Mouse (Mus musculus): Measurements from ENCODE around the gene Hist2h3c1. TPM values are rescaled to one million over a fixed set of nuclear protein-coding genes. Genes with fewer than 3 reads are reported as not detected.
"Not testable (repeated sequence)": the region's sequence is repeated elsewhere in the genome, so short reads cannot be mapped to it uniquely, and the experiment has no call there.

The Hist2h3c1 gene
- polyA plus RNA-seq, 1 experiment from 2014 or later, result 0.27 TPM

GRCm38 (mm10) chr3:96264404-96264949 lies 18.0 kb downstream of the Hist2h3c1 start:
- 0 out of 2 replicates have a peak overlapping the region, but pooled peaks have one; percentile 50 for H3K9ac ChIP-seq
- peaks cover 39% of the 10 kb centered on the region for H3K4me1 ChIP-seq (replicated peaks)
- peak overlapping the region; percentile 62; the same call in 1 of the 2 replicates for H3K4me3 ChIP-seq
- no peaks in the 10 kb centered on the region for H3K9me3 ChIP-seq
- H3K27ac ChIP-seq (replicated peaks), result peak overlapping the region; percentile 98
- 66% methylated on average over 7 of the region's 7 CpGs for WGBS
- ATAC-seq (ENCODE audit: low FRiP score, low read depth), result no peak
- peak overlapping the region; percentile 72 for H3K4me2 ChIP-seq
- H3K27me3 ChIP-seq, result no peaks in the 10 kb centered on the region
- no peaks in the 10 kb centered on the region for H3K36me3 ChIP-seq

GRCm38 (mm10) chr3:96266132-96266710 lies 19.7 kb downstream of the Hist2h3c1 start:
- no peak overlapping the region for H3K9ac ChIP-seq
- no peaks in the 10 kb centered on the region for H3K27me3 ChIP-seq
- H3K4me1 ChIP-seq (replicated peaks), result peaks cover 40% of the 10 kb centered on the region
- no peaks in the 10 kb centered on the region for H3K9me3 ChIP-seq
- H3K36me3 ChIP-seq, result no peaks in the 10 kb centered on the region
- H3K4me2 ChIP-seq, result no peak overlapping the region
- H3K27ac ChIP-seq (replicated peaks), result no peak overlapping the region
- ATAC-seq (ENCODE audit: low FRiP score, low read depth), result no peak
- WGBS, result 92% methylated on average over 8 of the region's 8 CpGs
- H3K4me3 ChIP-seq, result no peak overlapping the region

- Histone ChIP-seq H3K4me2 (peak overlapping the region; percentile 75), H3K4me3 (no peak overlapping the region), H3K9me3 (no peaks in the 10 kb centered on the region), H3K4me1 (replicated peaks) (peaks cover 27% of the 10 kb centered on the region), H3K27me3 (no peaks in the 10 kb centered on the region), H3K9ac (0 out of 2 replicates have a peak overlapping the region, but pooled peaks have one; percentile 7), H3K27ac (replicated peaks) (peak overlapping the region; percentile 87; the same call in 1 of the 2 replicates), H3K36me3 (no peaks in the 10 kb centered on the region)
- no peak for ATAC-seq (ENCODE audit: low FRiP score, low read depth)
- 77% methylated on average over 4 of the region's 4 CpGs for WGBS
These were observed 21.1 kb downstream of the Hist2h3c1 start for GRCm38 (mm10) chr3:96267541-96267940.

- peaks cover 27% of the 10 kb centered on the region for H3K4me1 ChIP-seq (replicated peaks)
- peak within 1 kb of the TSS; percentile 96 for H3K27ac ChIP-seq (replicated peaks)
- H3K9me3 ChIP-seq, result no peaks in the 10 kb centered on the region
- no peaks in the 10 kb centered on the region for H3K27me3 ChIP-seq
- H3K36me3 ChIP-seq, result no peaks in the 10 kb centered on the region
- H3K4me2 ChIP-seq, result peak within 1 kb of the TSS; percentile 75
- 22% methylated on average over 30 of the region's 30 CpGs for WGBS
- peak within 1 kb of the TSS; percentile 45 for H3K4me3 ChIP-seq
- H3K9ac ChIP-seq, result peak within 1 kb of the TSS; percentile 45
- ATAC-seq (ENCODE audit: low FRiP score, low read depth), result peak; percentile 71
These were observed 21.7 kb downstream of the Hist2h3c1 start, which contains the start of gene Hist2h3b for GRCm38 (mm10) chr3:96268051-96268775. Gene Hist2h3b, plus strand, starts transcription at chr3:96268654.

GRCm38 (mm10) chr3:96268776-96269378 lies 22.4 kb downstream of the Hist2h3c1 start:
- Histone ChIP-seq H3K4me1 (replicated peaks) (peaks cover 23% of the 10 kb centered on the region), H3K9ac (peak overlapping the region; percentile 45), H3K27ac (replicated peaks) (peak overlapping the region; percentile 96), H3K4me3 (peak overlapping the region; percentile 45), H3K4me2 (peak overlapping the region; percentile 75)
- not testable (repeated sequence) for ATAC-seq (ENCODE audit: low FRiP score, low read depth); H3K27me3 ChIP-seq; H3K9me3 ChIP-seq; H3K36me3 ChIP-seq
- WGBS, result 0% methylated on average over 12 of the region's 44 CpGs

GRCm38 (mm10) chr3:96269511-96270474 lies 23.3 kb downstream of the Hist2h3c1 start, which contains the start of gene Hist2h2bb:
Gene Hist2h2bb, plus strand, starts transcription at chr3:96269752.
- H3K36me3 ChIP-seq, result no peaks in the 10 kb centered on the region
- H3K27me3 ChIP-seq, result no peaks in the 10 kb centered on the region
- H3K9me3 ChIP-seq, result no peaks in the 10 kb centered on the region
- peak; percentile 97 for ATAC-seq (ENCODE audit: low FRiP score, low read depth)
- peaks cover 18% of the 10 kb centered on the region for H3K4me1 ChIP-seq (replicated peaks)
- H3K4me3 ChIP-seq, result peak within 1 kb of the TSS; percentile 45
- under 1% methylated on average over 45 of the region's 45 CpGs for WGBS
- H3K27ac ChIP-seq (replicated peaks), result peak within 1 kb of the TSS; percentile 96
- H3K9ac ChIP-seq, result peak within 1 kb of the TSS; percentile 67
- H3K4me2 ChIP-seq, result peak within 1 kb of the TSS; percentile 75

GRCm38 (mm10) chr3:96273591-96274465 lies 27.3 kb downstream of the Hist2h3c1 start:
- no peak overlapping the region for H3K9ac ChIP-seq
- 93% methylated on average over 17 of the region's 17 CpGs for WGBS

GRCm38 (mm10) chr3:96277428-96277799 lies 30.9 kb downstream of the Hist2h3c1 start:
- ATAC-seq (ENCODE audit: low FRiP score, low read depth), result no peak; the same call in 1 of the 2 replicates
- Histone ChIP-seq H3K36me3 (no peaks in the 10 kb centered on the region), H3K9ac (peak overlapping the region; percentile 42; the same call in 1 of the 2 replicates), H3K9me3 (no peaks in the 10 kb centered on the region), H3K4me3 (peak overlapping the region; percentile 64), H3K27ac (replicated peaks) (peak overlapping the region; percentile 94), H3K27me3 (0 out of 2 replicates have a peak, but pooled peaks cover 5% of the 10 kb centered on the region), H3K4me2 (peak overlapping the region; percentile 90), H3K4me1 (replicated peaks) (peaks cover 12% of the 10 kb centered on the region)
- 14% methylated on average over 8 of the region's 8 CpGs for WGBS

More at GRCm38 (mm10) chr3:96273591-96274465, 27.3 kb downstream of the Hist2h3c1 start:
- Histone ChIP-seq H3K4me2 (no peak overlapping the region), H3K4me1 (replicated peaks) (peaks cover 20% of the 10 kb centered on the region), H3K27me3 (no peaks in the 10 kb centered on the region), H3K4me3 (no peak overlapping the region), H3K36me3 (no peaks in the 10 kb centered on the region), H3K9me3 (no peaks in the 10 kb centered on the region), H3K27ac (replicated peaks) (no peak overlapping the region)
- ATAC-seq (ENCODE audit: low FRiP score, low read depth), result no peak

GRCm38 (mm10) chr3:96277800-96278624 lies 31.5 kb downstream of the Hist2h3c1 start:
- WGBS, result under 1% methylated on average over 49 of the region's 49 CpGs
- Histone ChIP-seq H3K4me1 (replicated peaks) (peaks cover 12% of the 10 kb centered on the region), H3K36me3 (no peaks in the 10 kb centered on the region), H3K4me3 (peak overlapping the region; percentile 64), H3K9ac (peak overlapping the region; percentile 66), H3K4me2 (peak overlapping the region; percentile 90), H3K9me3 (no peaks in the 10 kb centered on the region), H3K27me3 (peaks cover 8% of the 10 kb centered on the region), H3K27ac (replicated peaks) (peak overlapping the region; percentile 94)
- peak; percentile 98 for ATAC-seq (ENCODE audit: low FRiP score, low read depth)

- Histone ChIP-seq H3K4me2 (no peak overlapping the region), H3K4me3 (no peak overlapping the region), H3K9me3 (no peaks in the 10 kb centered on the region), H3K9ac (no peak overlapping the region), H3K36me3 (no peaks in the 10 kb centered on the region), H3K27me3 (peaks cover 25% of the 10 kb centered on the region), H3K4me1 (replicated peaks) (peaks cover 12% of the 10 kb centered on the region), H3K27ac (replicated peaks) (no peak overlapping the region)
- no peak for ATAC-seq (ENCODE audit: low FRiP score, low read depth)
- WGBS, result 59% methylated on average over 6 of the region's 6 CpGs
These were observed 34.2 kb downstream of the Hist2h3c1 start for GRCm38 (mm10) chr3:96280660-96281059.
